Mouse (Mus musculus) liver, postnatal 0 days (tissue): ENCODE data around the gene Ky.

Experiments used
- CTCF ChIP-seq: sonication (generic); IDR thresholded peaks from 2 replicates; pipeline ENCODE4 v1.5.1; 2016; ENCODE audit warnings: antibody characterized with exemption, low read depth
- EP300 ChIP-seq: IDR thresholded peaks from 2 replicates; pipeline ENCODE4 v1.6.1; 2016; ENCODE audit warnings: antibody characterized with exemption, low read depth, mild to moderate bottlenecking

DNA sequence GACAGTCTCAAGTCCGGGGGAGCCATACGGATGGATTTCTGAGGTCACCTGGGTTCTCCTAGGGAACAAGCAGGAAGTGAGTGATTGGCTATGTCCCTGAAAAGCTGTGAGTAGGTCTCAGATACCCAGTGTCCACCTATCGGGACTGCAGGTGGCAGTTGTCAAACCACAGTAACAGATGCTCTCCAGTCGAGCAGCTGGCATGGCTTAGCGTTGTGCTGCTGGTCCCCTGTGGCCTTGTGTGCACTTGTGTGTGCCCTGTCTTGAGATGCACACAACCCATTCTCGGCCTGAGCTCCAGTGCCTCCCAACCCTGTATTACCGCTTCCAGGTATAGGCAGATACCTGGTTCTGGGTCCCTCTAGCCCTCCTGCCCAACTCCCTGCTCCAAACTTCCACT, 23.0 kb downstream of the Ky start:
- TF ChIP-seq EP300: no peak
- TF ChIP-seq CTCF: no peak
